Mouse (Mus musculus) embryonic fibroblast, embryonic 13.5 days (primary cell): ENCODE measurements around the gene Fam166a.

Source experiments
- CTCF ChIP-seq: IDR thresholded peaks from 2 replicates; pipeline ENCODE4 v1.5.1; 2011; ENCODE audit warnings: mild to moderate bottlenecking, control low read depth, low read length, moderate library complexity, borderline replicate concordance; ENCODE audit not compliant: insufficient read depth
- POLR2A ChIP-seq: IDR thresholded peaks from 2 replicates; pipeline ENCODE4 v1.6.1; 2011; ENCODE audit warnings: low read depth, mild to moderate bottlenecking, control low read depth, low read length, moderate library complexity

- no peak for TF ChIP-seq POLR2A
- TF ChIP-seq CTCF: no peak
These were observed 18.1 kb downstream of the Fam166a start, which contains the start of gene Rnf224 for GRCm38 (mm10) chr2:25236614-25237013.
